Mouse (Mus musculus): ENCODE data around the gene Lims1.

- TF ChIP-seq POLR2A (IDR thresholded peaks at IDR 0.05; ENCODE audit: extremely low read depth, insufficient read depth, low read length) (no peak), CTCF (IDR thresholded peaks at IDR 0.05; ENCODE audit: low read depth, low read length) (no peak)
These were observed 33.2 kb downstream of the Lims1 start for GRCm38 (mm10) chr10:58356460-58356859.

Measured in liver, adult 2 months (tissue).